Mouse (Mus musculus) embryonic facial prominence, embryonic 14.5 days (tissue): ENCODE results near the gene Whrn. TPM values are rescaled to one million over a fixed set of nuclear protein-coding genes. Genes with fewer than 3 reads are reported as not detected.

Experiments used
- ATAC-seq: fragments of 200-750 bp; cut with Nextera tagmentation; 2 replicates; pipeline ENCODE4 v1.8.0; 2017; ENCODE audit warnings: low read depth, moderate number of reproducible peaks, moderate TSS enrichment
- DNase-seq: peaks from one replicate; pipeline ENCODE4 v3.0.0-alpha.2; 2015; ENCODE audit warnings: low spot score
- H3K27ac ChIP-seq: fragments of 300-500 bp; sonication (generic); replicated peaks from 2 replicates; pipeline ENCODE4 v1.5.1; 2014; ENCODE audit warnings: low read depth, mild to moderate bottlenecking, low read length, moderate library complexity
- H3K27me3 ChIP-seq: fragments of 300-500 bp; sonication (generic); replicated peaks from 2 replicates; pipeline ENCODE4 v1.6.1; 2014; ENCODE audit warnings: low read length; ENCODE audit not compliant: control insufficient read depth, insufficient read depth
- H3K36me3 ChIP-seq: fragments of 300-500 bp; sonication (generic); 2 replicates; pipeline ENCODE4 v1.6.1; 2014; ENCODE audit warnings: low read length, mixed read lengths; ENCODE audit not compliant: control insufficient read depth, insufficient read depth
- H3K4me1 ChIP-seq: fragments of 300-500 bp; sonication (generic); 2 replicates; pipeline ENCODE4 v1.6.1; 2014; ENCODE audit warnings: antibody characterized with exemption, low read length; ENCODE audit not compliant: control insufficient read depth, insufficient read depth
- H3K4me2 ChIP-seq: fragments of 300-500 bp; sonication (generic); 2 replicates; pipeline ENCODE4 v1.6.1; 2014; ENCODE audit warnings: low read depth, mild to moderate bottlenecking, low read length, moderate library complexity, mixed read lengths
- H3K4me3 ChIP-seq: fragments of 300-500 bp; sonication (generic); 2 replicates; pipeline ENCODE4 v1.5.1; 2014; ENCODE audit warnings: low read depth, mild to moderate bottlenecking, low read length
- H3K9ac ChIP-seq: fragments of 300-500 bp; sonication (generic); 2 replicates; pipeline ENCODE4 v1.6.1; 2014; ENCODE audit warnings: low read depth, mild to moderate bottlenecking, low read length, moderate library complexity, mixed read lengths
- H3K9me3 ChIP-seq: fragments of 300-500 bp; sonication (generic); 2 replicates; pipeline ENCODE4 v1.6.1; 2016; ENCODE audit warnings: low read length; ENCODE audit not compliant: control insufficient read depth
- WGBS: fragments of 180-500 bp; shearing (Covaris S2); extraction: QIAGEN DNeasy Blood & Tissue Kit; methylation state at CpG from one replicate; pipeline ENCODE4 v1.1.7; 2014; 5-methylcytosine and 5-hydroxymethylcytosine counted together
- polyA plus RNA-seq: library from polyadenylated mRNA; unstranded; fragments of >200 nt; fragmentation: Nextera tagmentation; extraction: Ambion mirVana; gene quantifications from 2 replicates; pipeline ENCODE4 v1.2.1, GENCODE M21; 2014

Whrn gene
- polyA plus RNA-seq, 1 experiment from 2014 or later = 4.4 TPM

DNA sequence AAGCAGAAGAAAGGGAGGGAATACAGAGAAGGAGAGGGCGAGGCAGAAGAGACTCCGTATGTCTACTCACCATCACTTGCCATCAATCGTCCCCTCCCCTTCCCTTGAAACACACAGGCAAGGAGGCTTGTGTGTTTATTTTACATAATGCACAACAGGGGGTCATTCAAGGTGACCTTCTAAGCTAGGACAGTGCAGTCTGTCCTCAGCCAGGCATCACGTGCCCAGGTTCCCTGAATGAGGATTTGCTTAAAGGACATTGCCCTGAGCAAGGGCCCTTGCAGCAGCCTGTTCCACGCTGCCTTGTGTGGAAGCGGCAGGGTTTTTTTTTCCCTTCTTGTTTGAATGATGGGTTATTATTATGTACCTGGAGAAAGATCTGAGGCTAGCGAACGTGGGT lies 29.7 kb upstream of the Whrn start:
- H3K4me1 ChIP-seq = no peaks in the 10 kb centered on the region
- H3K4me2 ChIP-seq = no peak overlapping the region
- no peaks in the 10 kb centered on the region for H3K9me3 ChIP-seq
- no peak overlapping the region for H3K4me3 ChIP-seq
- no peak for ATAC-seq
- DNase-seq = no peak
- no peaks in the 10 kb centered on the region for H3K36me3 ChIP-seq
- H3K27ac ChIP-seq = no peak overlapping the region
- WGBS = 76% methylated on average over 8 of the region's 8 CpGs
- H3K27me3 ChIP-seq = no peaks in the 10 kb centered on the region
- H3K9ac ChIP-seq = no peak overlapping the region

DNA sequence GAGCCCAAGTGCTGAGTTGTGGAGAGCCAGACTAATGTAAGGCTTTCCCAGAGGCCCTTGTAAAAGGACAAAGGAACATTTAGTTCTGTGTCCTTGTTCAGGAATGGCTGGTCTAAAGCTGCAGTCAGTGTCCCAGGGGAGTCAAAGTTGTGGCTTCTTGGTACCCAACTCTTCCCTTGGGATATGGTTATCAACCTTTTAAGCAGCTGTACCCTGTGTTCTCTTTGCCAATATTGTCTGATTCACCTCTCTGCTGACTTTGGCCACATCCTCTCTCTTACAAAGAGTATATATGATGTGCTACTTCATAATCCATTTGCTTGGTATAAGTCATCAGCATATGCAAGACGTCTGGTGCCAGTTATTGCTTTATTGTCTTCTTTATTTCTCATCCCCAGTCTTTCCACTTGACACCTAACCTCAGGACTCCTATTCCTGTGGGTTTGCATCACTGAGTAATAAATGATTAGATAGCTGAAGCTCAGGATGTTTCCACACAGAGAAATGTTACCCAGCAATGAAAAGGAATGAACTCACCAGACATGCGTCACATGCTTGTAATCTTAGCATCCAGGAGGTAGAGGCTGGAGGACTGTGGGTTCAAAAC lies 26.1 kb upstream of the Whrn start:
- no peak overlapping the region for H3K4me2 ChIP-seq
- DNase-seq (no peak), ATAC-seq (no peak)
- WGBS = 82% methylated on average over 2 of the region's 2 CpGs
- H3K27me3 ChIP-seq = no peaks in the 10 kb centered on the region
- H3K9me3 ChIP-seq = no peaks in the 10 kb centered on the region
- H3K9ac ChIP-seq = no peak overlapping the region
- H3K27ac ChIP-seq = no peak overlapping the region
- no peaks in the 10 kb centered on the region for H3K4me1 ChIP-seq
- no peak overlapping the region for H3K4me3 ChIP-seq
- no peaks in the 10 kb centered on the region for H3K36me3 ChIP-seq

DNA sequence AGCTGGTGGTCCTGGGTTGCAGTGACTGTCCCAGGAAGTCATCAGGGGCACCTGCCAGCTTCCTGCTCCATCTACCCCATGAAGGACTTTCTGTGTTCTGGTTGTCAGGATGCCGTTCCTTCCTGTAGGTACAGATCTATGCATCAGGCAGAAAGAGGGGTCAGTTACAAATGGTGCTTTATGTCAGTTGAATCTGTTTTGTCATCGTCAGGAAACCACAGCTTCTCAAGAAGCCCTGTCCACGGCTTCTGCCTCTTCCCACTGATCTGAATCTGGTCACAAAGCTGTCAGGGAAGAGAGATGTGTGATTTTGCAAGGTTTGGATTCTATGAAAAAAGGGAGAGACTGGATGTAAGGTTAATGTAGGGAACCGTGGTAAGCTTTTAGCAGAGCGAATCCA lies 19.2 kb upstream of the Whrn start:
- Histone ChIP-seq H3K4me2 (no peak overlapping the region), H3K9me3 (no peaks in the 10 kb centered on the region), H3K4me3 (no peak overlapping the region), H3K27ac (no peak overlapping the region), H3K27me3 (no peaks in the 10 kb centered on the region), H3K4me1 (no peaks in the 10 kb centered on the region), H3K36me3 (no peaks in the 10 kb centered on the region), H3K9ac (no peak overlapping the region)
- ATAC-seq = no peak
- no peak for DNase-seq
- WGBS = 71% methylated on average over 5 of the region's 5 CpGs

DNA sequence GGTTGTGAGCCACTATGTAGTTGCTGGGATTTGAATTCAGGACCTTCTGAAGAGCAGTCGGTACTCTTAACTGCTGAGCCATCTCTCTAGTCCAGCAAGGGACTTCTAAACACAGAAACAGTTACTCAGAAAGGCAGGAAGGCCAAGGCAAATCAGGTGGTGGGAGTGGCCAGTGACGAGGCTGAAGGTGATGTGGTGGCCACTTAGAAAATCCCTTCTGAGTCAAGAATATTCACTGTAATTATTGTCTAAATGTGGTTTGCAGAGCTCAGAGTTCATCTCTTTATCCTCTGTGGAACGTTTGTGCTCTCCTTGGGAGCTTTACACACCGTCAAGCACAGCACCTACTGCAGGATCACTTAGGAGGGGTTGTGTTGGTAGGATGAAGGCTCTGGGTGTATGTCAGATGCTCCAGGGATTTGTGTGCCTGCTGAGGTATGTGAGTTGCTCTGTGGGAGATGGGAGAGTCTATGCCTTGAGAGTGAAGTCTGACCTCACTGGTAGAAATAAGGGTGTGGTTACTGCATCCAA lies 18.7 kb upstream of the Whrn start:
- Histone ChIP-seq H3K4me3 (no peak overlapping the region), H3K9me3 (no peaks in the 10 kb centered on the region), H3K36me3 (no peaks in the 10 kb centered on the region), H3K4me2 (no peak overlapping the region), H3K4me1 (no peaks in the 10 kb centered on the region), H3K27me3 (no peaks in the 10 kb centered on the region), H3K27ac (no peak overlapping the region), H3K9ac (no peak overlapping the region)
- ATAC-seq (no peak), DNase-seq (no peak)
- WGBS = 64% methylated on average over 4 of the region's 4 CpGs

DNA sequence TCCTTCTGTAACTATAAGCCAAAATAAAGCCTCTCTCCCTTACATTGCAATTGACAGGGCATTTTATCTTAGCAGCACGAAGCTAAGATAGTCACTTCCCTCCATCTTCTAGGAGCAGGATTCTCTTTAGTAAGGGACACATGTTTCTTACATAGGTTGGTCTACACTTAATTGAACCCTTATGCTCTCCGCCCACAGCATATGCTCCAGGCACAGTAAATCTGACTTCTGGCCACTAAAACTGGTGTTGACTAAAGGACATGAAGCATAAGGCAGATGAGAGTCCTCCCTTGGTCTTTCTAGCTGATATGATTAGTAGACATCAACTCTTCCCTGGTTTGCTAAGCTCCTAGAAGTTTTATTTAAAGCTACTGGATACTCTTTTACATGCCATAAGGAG lies 17.1 kb upstream of the Whrn start:
- no peaks in the 10 kb centered on the region for H3K27me3 ChIP-seq
- no peak overlapping the region for H3K4me3 ChIP-seq
- H3K27ac ChIP-seq = no peak overlapping the region
- DNase-seq (no peak), ATAC-seq (no peak)
- 70% methylated on average over 2 of the region's 2 CpGs for whole genome bisulfite sequencing
- H3K9me3 ChIP-seq = no peaks in the 10 kb centered on the region
- no peaks in the 10 kb centered on the region for H3K36me3 ChIP-seq
- H3K9ac ChIP-seq = no peak overlapping the region
- H3K4me1 ChIP-seq = no peaks in the 10 kb centered on the region
- H3K4me2 ChIP-seq = no peak overlapping the region

DNA sequence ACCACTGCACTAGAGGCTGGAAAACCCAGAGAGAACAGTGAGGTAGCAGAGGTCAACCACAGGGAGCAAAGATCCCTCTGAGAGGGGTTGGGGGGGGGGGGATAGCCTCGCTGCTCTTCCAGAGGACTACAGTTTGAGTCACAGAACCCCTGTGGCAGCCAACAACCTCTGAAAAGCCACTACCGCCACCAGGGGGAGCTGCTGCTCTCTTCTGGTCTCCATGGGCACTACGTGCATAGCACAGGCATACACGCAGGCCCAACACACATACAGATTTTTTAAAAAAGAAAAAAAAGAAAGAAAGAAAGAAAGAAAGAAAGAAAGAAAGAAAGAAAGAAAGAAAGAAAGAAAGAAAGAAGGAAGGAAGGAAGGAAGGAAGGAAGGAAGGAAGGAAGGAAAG lies 12.4 kb upstream of the Whrn start:
- no peaks in the 10 kb centered on the region for H3K4me1 ChIP-seq
- ATAC-seq (no peak), DNase-seq (peak; percentile 53)
- no peaks in the 10 kb centered on the region for H3K36me3 ChIP-seq
- no peak overlapping the region for H3K4me3 ChIP-seq
- no peaks in the 10 kb centered on the region for H3K27me3 ChIP-seq
- H3K4me2 ChIP-seq = no peak overlapping the region
- H3K27ac ChIP-seq = no peak overlapping the region
- 26% methylated on average over 4 of the region's 4 CpGs for WGBS
- no peak overlapping the region for H3K9ac ChIP-seq
- no peaks in the 10 kb centered on the region for H3K9me3 ChIP-seq

DNA sequence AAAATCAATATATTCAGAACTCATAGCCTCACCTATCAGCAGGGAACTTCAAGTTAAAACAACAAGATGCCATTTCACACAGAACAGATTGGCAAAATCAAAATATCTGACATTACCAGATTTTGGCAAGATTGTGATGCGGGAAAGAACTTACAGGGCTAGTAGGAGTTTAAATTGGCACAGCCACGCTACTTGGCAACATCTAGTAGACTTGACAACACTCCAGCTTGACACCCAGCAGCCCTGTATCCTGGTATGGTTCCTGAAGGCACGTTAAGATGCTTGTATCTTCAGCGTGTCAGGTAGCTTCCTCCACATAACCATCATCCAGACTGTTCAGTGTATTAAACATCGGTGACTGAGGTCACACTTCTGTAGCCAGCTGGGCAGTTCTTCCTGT lies 11.7 kb upstream of the Whrn start:
- DNase-seq (no peak), ATAC-seq (no peak)
- Histone ChIP-seq H3K4me2 (no peak overlapping the region), H3K4me1 (no peaks in the 10 kb centered on the region), H3K4me3 (no peak overlapping the region), H3K9me3 (no peaks in the 10 kb centered on the region), H3K9ac (no peak overlapping the region), H3K27me3 (no peaks in the 10 kb centered on the region), H3K27ac (no peak overlapping the region), H3K36me3 (no peaks in the 10 kb centered on the region)
- 77% methylated on average over 5 of the region's 5 CpGs for WGBS

DNA sequence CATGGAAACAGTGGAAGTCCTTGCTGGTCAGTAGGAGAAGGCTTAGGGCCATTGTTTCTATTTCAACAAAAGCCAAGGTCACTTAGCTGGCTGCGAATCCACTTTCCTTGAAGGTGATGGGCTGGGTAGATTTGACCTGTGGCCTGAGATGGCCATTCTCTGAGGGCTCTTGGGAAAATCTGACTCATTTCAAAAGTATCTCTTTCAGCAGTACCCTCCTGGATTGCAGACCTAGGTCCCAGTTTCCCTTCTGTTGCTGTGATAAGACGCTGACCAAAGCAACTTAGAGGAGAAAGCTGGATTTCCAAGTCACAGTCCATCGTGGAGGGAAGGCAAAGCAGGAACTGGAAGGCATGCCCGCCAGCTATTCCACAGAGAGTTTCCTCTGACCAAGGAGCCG lies 8.2 kb upstream of the Whrn start:
- peaks cover 5% of the 10 kb centered on the region; the same call in 1 of the 2 replicates for H3K27me3 ChIP-seq
- H3K9ac ChIP-seq = no peak overlapping the region
- DNase-seq (no peak), ATAC-seq (no peak)
- H3K4me2 ChIP-seq = no peak overlapping the region
- H3K27ac ChIP-seq = no peak overlapping the region
- H3K9me3 ChIP-seq = no peaks in the 10 kb centered on the region
- H3K4me1 ChIP-seq = no peaks in the 10 kb centered on the region
- WGBS = 71% methylated on average over 5 of the region's 5 CpGs
- no peaks in the 10 kb centered on the region for H3K36me3 ChIP-seq
- no peak overlapping the region for H3K4me3 ChIP-seq

DNA sequence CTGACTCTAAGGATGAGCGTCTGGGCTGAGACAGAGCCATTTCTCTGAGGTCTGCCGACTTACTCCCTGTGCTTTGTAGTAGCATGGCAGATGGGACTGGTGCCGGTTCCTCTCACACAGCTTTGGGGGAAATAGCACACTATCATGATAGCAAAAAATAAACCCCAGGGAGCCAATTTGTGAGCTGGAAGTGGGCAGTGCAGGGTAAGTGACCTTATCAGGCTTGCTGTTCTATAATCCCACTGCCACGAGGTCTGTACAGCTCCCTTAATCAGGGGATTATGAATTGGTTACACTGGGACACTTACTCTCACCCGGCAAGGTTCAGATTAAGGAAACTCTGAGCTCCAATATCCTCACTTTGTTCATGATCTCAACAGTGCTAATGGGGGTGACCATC lies 5.3 kb upstream of the Whrn start:
- H3K4me1 ChIP-seq = no peaks in the 10 kb centered on the region
- 63% methylated on average over 5 of the region's 5 CpGs for WGBS
- no peak for DNase-seq

More for the DNA sequence above, 5.3 kb upstream of the Whrn start:
- Histone ChIP-seq H3K9ac (no peak overlapping the region), H3K36me3 (no peaks in the 10 kb centered on the region), H3K4me2 (no peak overlapping the region), H3K9me3 (no peaks in the 10 kb centered on the region), H3K27me3 (peaks cover 5% of the 10 kb centered on the region; the same call in 1 of the 2 replicates), H3K27ac (no peak overlapping the region), H3K4me3 (no peak overlapping the region)
- no peak for ATAC-seq
